Mouse (Mus musculus) left cerebral cortex, postnatal 10 days (tissue): ENCODE results near the gene Aloxe3. TPM values are rescaled to one million over a fixed set of nuclear protein-coding genes. Genes with fewer than 3 reads are reported as not detected.
A peak's percentile ranks its signal among the peaks of the same experiment; 100 is the strongest.
"Not testable (repeated sequence)": the region's sequence is repeated elsewhere in the genome, so short reads cannot be mapped to it uniquely, and the experiment has no call there.

Experiments used
- DNase-seq, 2 experiments: peaks; one replicate each; pipeline ENCODE4 v3.0.0; 2021 to 2022; ENCODE audit warnings: low spot score in 2 of 2, mixed read lengths in 1 of 2; ENCODE audit errors: extremely low spot score in 1 of 2
- intact Hi-C: fragments of 180-260 bp; cut with DNase I; formaldehyde crosslinking; loops from one replicate; pipeline ENCODE4 v1.15.1; 2025
- total RNA-seq, 2 experiments: library from RNA; stranded (reverse); gene quantifications; 2 replicates each; pipeline ENCODE4 v1.2.3; 2021

The Aloxe3 gene
- total RNA-seq, 2 experiments from 2014 or later, result 8.6 to 10.0 TPM

DNA sequence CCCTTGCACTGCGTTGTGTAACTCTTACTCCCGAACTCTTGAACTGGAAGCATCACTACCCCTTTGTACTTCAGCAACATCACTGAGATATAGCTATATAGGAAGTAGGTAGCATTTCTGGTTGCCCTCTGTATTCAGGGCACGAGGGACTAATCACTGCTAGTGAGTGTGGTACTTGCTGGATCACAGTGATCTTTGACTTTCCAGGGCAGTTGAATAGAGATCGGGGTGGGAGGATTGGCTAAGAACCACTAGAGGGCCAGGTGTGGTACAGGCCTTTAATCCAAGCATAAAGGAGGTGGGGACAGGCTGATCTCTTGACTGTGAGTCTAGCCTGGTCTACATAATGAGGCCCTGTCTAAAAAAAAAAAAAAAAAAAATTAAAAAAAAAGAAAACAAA lies 32.8 kb upstream of the Aloxe3 start:
- intact Hi-C loops, result loop anchor here (10.0 kb wide), 1 partner anchor 322 kb away; the partner anchor contains the start of gene Kdm6b
- no peak for DNase-seq

- intact Hi-C loops, result loop anchor here (10.0 kb wide), 1 partner anchor 321 kb away; the partner anchor contains the start of gene Kdm6b
- DNase-seq, result not testable (repeated sequence)
Measured at GRCm38 (mm10) chr11:69093856-69094255, 31.8 kb upstream of the Aloxe3 start.

DNA sequence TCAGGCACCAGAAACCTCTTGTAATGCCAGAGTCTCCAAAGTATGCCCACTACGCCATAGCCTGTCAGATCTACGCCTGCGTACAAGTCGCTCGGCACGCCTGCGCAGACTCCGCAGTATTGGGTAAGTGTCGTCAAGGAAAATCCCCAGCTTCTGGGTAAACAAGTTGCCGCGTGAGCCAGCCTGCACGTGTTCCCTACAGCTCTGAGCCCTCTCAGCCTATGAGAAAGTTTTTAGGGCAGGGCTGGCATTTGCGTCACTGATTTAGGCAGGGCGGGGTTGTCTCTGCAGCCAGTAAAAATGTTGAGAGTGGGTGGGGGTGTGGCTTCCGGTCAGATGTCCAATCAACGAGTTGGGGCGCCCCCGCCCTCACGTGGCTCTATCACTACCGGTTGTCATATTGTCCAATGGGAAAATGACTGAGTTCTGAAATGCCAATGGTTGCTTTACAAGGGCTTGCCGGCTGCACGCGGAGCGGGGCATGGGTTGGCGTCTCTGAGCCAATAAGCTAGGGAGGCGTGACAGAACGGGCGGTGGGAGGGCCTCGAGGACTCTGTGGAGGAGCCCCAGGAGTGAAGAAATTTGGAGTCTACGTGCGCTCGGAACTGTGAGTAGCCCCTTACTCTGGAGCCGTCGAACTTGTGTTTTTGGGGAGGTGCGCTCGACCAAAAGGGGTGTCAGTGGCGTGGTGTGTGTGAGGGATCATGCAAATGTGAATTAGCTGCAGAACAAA lies 30.8 kb upstream of the Aloxe3 start, which contains the start of gene Per1:
Per1 (plus strand) TSS at position 521 of the 733 bp plus-strand sequence.
- intact Hi-C loops, result loop anchor here (10.0 kb wide), 1 partner anchor 320 kb away; the partner anchor contains the start of gene Kdm6b
- peak; percentile 99 to 100 for DNase-seq

GRCm38 (mm10) chr11:69095511-69096231 lies 30.0 kb upstream of the Aloxe3 start:
- intact Hi-C loops, result loop anchor here (10.0 kb wide), 1 partner anchor 319 kb away; the partner anchor contains the start of gene Kdm6b
- DNase-seq, result no peak

DNA sequence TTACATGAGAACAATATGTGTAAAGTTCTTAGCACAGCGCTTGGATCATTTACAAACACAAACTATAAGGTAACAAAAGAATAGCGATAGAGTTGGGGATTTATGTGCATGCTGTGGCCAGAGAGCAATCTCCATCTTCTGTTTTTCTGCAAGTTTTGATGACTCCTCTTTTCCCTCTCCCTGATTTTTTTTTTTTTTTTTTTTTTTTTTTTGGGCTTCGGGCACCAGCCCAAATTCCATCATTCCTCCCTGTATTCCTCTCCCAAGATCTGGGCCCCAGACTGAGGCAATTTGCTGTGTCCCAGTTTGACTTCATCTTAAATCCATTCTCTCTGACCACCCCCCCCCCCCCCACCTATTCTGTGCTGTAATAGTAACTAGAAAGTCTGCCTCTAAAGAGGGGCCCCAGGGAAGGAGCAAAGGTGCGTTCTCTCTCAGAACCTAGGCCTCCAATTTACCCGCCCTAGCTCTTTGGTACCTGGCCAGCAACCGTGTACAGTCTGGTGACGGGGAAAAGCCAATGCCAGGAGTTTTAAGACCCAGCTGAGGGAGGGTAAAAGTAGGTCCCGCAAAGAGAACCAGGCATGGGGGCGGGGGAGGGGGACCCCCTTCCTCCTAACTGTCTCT lies 29.2 kb upstream of the Aloxe3 start:
- no peak for DNase-seq
- intact Hi-C loops, result loop anchor here (10.0 kb wide), 1 partner anchor 318 kb away; the partner anchor contains the start of gene Kdm6b

- peak; percentile 95 to 100 for DNase-seq
- intact Hi-C loops, result loop anchor here (10.0 kb wide), 1 partner anchor 318 kb away; the partner anchor contains the start of gene Kdm6b
Measured at GRCm38 (mm10) chr11:69096987-69097900, 28.5 kb upstream of the Aloxe3 start.

- intact Hi-C loops, result loop anchor here (10.0 kb wide), 1 partner anchor 317 kb away; the partner anchor contains the start of gene Kdm6b
- no peak for DNase-seq
Measured at GRCm38 (mm10) chr11:69098039-69098761, 27.5 kb upstream of the Aloxe3 start.

GRCm38 (mm10) chr11:69098762-69099091 lies 27.0 kb upstream of the Aloxe3 start:
- peak; percentile 93 to 98 for DNase-seq
- intact Hi-C loops, result loop anchor here (10.0 kb wide), 1 partner anchor 316 kb away; the partner anchor contains the start of gene Kdm6b

GRCm38 (mm10) chr11:69099177-69099914 lies 26.4 kb upstream of the Aloxe3 start:
- intact Hi-C loops, result loop anchor here (10.0 kb wide), 1 partner anchor 315 kb away; the partner anchor contains the start of gene Kdm6b
- DNase-seq, result peak in 1 of 2 experiments; percentile 91

DNA sequence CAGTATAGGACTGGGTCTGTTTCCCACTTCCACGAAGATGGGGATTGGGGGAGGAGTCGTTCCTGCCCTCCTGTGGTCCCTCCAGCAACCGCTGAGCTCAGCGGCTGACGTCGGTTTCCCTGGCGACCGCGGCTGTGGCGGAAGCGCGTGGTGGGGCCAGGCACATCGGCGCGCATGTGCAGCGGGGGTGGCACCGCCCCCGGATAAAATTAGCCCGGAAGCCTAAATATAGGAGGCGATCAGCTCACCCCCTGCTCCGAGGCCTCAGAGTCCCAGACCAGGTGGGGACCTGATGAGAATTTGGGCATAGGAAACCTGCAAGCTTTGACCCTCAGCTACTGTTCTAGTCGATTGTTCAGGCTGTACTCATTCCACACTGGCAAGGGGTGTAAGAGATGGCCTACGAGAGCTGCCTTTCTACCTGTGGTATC lies 25.8 kb upstream of the Aloxe3 start:
- intact Hi-C loops, result loop anchor here (10.0 kb wide), 1 partner anchor 315 kb away; the partner anchor contains the start of gene Kdm6b

DNA sequence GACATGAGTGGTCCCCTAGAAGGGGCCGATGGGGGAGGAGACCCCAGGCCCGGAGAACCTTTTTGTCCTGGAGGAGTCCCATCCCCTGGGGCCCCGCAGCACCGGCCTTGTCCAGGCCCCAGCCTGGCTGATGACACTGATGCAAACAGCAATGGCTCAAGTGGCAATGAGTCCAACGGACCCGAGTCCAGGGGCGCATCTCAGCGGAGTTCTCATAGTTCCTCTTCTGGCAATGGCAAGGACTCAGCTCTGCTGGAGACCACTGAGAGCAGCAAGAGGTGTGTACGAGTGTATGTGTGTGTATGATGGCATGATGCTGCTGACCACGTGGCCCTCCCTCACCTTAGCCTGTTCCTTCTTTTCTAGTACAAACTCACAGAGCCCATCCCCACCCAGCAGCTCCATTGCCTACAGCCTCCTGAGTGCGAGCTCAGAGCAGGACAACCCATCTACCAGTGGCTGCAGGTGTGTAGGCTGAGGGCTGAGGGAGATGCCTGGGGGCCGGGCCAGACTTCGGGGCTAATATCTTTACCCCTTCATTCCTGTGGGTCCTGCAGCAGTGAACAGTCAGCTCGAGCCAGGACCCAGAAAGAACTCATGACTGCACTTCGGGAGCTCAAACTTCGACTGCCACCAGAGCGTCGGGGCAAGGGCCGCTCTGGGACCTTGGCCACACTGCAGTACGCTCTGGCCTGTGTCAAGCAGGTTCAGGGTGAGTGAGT lies 24.9 kb upstream of the Aloxe3 start:
- intact Hi-C loops, result no loop called here
- DNase-seq, result no peak

More for the DNA sequence above, 25.8 kb upstream of the Aloxe3 start:
- peak; percentile 86 to 97 for DNase-seq

DNA sequence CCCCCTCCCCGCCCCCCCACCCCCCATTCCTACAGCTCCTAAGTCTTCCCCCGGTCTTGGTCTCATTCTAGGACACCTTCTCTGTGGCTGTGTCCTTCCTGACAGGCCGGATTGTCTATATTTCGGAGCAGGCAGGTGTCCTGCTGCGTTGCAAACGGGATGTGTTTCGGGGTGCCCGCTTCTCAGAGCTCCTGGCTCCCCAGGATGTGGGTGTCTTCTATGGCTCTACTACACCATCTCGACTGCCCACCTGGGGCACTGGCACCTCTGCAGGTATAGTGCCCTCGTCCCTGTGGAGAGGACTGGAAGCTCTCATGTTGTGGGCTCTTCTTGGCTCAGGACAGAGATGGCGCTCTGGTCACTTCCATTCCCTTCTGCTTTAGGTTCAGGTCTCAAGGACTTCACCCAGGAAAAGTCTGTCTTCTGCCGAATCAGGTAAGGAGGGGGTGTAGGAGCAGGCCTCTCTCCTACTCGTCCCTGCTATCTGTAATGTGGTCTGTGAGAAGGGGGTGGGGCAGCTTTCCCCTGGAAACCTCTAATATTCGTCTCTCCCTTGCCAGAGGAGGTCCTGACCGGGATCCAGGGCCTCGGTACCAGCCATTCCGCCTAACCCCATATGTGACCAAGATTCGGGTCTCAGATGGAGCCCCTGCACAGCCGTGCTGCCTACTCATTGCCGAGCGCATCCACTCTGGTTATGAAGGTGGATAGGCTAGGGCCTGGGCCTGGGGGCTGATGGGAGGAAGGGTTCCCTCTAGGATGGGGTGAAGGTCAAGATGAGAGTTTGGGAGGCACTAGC lies 23.9 kb upstream of the Aloxe3 start:
- intact Hi-C loops, result no loop called here
- DNase-seq, result no peak

DNA sequence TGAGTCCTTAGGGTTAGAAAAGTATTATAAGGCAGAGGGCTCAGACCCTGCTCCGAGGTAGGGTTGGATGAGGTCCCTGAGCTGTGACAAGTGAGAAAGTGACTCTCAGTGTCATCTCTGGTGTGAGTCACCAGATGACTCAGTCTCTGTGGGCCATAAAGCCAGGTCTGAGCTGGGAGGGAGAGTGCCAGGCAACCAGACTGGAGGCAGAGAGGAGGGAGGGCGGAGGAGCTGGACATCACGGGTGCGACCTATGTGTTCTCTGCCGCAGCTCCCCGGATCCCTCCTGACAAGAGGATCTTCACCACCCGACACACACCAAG lies 23.3 kb upstream of the Aloxe3 start:
- intact Hi-C loops, result no loop called here
- no peak for DNase-seq

GRCm38 (mm10) chr11:69103121-69103520 lies 22.6 kb upstream of the Aloxe3 start:
- intact Hi-C loops, result no loop called here

More at GRCm38 (mm10) chr11:69103121-69103520, 22.6 kb upstream of the Aloxe3 start:
- no peak for DNase-seq
